Mouse (Mus musculus) cerebellum, postnatal 36 days (tissue): ENCODE measurements around the gene Hspa1l.
"Not testable (repeated sequence)": the region's sequence is repeated elsewhere in the genome, so short reads cannot be mapped to it uniquely, and the experiment has no call there.

Source experiments
- DNase-seq, 2 experiments: peaks; one replicate each; pipeline ENCODE4 v3.0.0; 2021 to 2022; ENCODE audit warnings: mixed read lengths in 2 of 2

Hspa1l gene

DNA sequence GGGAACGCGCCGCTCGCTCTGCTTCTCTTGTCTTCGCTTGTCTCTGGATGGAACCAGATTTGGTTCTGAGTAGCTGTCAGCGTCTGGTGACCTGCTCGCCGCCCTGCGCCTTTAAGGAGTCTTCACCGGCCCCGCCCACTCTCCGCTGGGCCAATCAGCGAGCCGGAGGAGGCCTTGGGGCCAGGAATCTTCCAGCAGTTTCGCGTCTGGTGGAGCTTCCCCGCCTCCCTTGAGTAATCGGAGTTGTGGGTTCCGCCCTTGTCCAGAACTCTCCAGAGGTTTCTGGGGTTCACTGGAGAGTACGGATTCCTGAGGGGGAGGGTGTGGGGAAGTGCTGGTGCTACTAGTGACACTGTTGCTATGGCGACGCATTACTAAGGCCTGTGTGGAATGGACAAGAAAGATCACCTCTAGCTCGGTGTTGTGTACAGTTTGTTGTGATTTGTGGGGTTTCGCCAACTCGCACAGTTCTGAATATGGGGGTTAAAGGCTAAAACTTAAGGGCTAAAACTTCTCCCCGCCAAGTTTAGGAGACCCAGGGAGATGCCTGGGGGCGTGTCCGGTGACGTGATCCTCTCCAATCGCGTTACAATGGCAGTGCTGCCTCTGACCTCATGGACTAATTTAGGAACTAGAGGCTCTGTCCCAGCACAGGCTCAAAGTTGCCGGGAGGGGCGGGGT is at the start of gene Hspa1l, which contains the start of gene Hspa1a:
Gene Hspa1l (plus strand): TSS at position 635 of the 681 bp plus-strand sequence.
Gene Hspa1a (minus strand): TSS at position 88 of the 681 bp plus-strand sequence.
- DNase-seq: peak; percentile 76 to 87

DNA sequence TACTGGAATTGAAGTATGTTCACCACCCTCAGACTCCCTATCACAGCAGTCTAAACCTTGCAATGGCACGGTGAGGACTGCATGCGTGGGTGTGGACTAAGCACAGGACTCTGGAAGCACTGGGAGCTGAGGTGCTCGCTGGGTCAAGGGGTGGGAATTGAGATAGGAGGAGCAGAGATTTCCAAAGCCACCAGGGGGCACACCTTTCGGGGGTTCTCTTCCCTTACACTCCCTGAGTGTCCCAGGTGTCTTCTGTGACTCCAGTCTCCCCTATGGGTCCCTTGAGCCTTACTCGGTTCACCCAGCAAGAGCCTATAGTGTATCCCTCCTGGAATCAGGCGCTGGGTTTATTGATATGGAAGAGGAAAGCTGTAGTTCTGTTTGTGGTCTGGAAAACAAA is 49.6 kb upstream of the Hspa1l start:
- no peak for DNase-seq

- DNase-seq: no peak
Observed at GRCm38 (mm10) chr17:34924258-34924657, 48.2 kb upstream of the Hspa1l start.

- no peak for DNase-seq
Observed at GRCm38 (mm10) chr17:34927306-34928019, 45.0 kb upstream of the Hspa1l start.

DNA sequence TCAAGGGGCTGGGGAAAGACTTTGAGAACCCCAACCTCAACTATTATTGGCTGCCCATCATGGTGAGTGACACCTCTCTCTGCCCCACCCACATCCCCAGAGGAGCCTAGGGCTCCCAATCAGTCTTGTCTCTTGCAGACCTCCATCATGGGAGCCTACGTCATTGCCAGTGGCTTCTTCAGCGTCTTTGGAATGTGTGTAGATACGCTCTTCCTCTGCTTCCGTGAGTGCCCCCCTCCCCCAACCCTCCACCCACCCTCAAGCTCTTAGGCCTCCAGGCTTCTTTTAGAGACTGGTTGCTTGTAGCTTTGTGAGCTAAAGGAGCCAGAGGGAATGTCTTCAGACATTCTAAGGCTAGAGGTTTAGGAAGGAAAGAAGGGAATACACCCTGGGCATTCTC is 43.7 kb upstream of the Hspa1l start:
- DNase-seq: no peak

DNA sequence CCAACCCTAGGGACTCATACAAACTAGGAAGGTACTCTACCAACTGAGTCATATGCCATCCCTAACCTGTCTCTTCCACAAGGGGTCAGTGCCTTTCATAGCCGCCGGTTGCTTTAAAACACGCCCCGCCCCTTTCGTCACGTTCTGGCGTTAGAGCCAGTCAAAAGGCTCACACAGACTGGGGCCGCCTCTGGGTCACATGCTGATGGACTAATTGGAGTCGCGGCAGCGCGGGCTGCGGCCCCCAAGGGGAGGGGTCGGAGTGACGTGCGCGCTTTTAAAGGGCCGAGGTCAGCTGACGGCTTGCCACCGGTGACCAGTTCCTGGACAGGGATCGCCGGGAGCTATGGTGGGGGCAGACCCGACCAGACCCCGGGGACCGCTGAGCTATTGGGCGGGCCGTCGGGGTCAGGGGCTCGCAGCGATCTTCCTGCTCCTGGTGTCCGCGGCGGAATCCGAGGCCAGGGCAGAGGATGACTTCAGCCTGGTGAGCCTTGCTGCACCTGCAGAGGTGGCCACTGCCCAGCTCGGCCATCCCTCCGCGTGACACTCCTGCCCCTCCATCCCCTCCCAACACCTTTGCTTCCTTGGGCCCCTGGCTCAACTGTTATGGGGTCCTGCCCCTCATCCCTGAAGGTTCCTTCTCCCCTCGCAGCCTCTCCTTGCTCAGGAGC is 41.3 kb upstream of the Hspa1l start, which contains the start of gene Neu1:
Gene Neu1 (plus strand): TSS at position 193 of the 674 bp plus-strand sequence.
- peak; percentile 99 for DNase-seq

GRCm38 (mm10) chr17:34931735-34932098 is 40.8 kb upstream of the Hspa1l start:
- DNase-seq: peak; percentile 51 to 55

GRCm38 (mm10) chr17:34932287-34932686 is 40.2 kb upstream of the Hspa1l start:
- no peak for DNase-seq

GRCm38 (mm10) chr17:34934031-34934430 is 38.5 kb upstream of the Hspa1l start:
- no peak for DNase-seq

DNA sequence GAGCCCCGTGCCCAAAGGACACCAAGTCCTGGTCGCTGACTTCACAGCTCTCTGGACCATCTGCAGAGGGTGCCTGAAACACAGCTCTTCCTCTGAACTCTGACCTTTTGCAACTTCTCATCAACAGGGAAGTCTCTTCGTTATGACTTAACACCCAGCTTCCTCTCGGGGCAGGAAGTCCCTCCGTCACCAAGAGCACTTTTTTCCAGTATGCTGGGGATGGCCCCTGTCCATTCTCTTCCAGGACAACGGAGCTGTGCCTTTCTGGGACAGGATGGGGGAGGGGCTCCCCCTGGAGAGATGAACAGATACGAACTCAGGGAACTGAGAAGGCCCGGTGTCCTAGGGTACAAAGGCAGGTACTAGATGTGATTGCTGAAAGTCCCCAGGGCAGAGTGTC is 37.7 kb upstream of the Hspa1l start:
- DNase-seq: no peak

DNA sequence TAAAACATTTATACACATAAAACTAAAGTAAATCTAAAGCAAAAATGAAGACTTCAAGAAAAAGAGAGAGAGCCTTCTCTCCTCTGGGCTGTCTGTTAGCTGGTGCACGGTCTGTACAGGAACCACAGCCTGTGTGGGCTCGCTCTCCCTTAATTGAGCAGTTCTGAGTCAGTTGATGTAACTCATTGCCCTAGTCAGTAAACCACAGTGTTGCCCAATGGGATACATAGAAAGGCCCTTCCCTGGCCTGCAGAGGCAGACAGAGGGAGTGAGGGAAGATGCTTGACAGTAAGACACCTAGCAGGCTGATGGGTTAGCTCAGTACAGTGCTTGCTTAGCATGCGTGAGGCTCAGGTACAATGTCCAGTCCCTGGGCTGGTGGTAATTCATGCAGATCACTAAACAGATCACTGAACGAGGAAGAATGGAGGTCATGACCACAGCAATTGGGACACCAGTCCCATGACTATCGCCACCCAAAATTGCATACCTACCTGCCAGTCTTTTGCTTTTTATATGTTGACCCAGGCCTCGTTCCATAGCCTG is 34.5 kb upstream of the Hspa1l start:
- DNase-seq: no peak

DNA sequence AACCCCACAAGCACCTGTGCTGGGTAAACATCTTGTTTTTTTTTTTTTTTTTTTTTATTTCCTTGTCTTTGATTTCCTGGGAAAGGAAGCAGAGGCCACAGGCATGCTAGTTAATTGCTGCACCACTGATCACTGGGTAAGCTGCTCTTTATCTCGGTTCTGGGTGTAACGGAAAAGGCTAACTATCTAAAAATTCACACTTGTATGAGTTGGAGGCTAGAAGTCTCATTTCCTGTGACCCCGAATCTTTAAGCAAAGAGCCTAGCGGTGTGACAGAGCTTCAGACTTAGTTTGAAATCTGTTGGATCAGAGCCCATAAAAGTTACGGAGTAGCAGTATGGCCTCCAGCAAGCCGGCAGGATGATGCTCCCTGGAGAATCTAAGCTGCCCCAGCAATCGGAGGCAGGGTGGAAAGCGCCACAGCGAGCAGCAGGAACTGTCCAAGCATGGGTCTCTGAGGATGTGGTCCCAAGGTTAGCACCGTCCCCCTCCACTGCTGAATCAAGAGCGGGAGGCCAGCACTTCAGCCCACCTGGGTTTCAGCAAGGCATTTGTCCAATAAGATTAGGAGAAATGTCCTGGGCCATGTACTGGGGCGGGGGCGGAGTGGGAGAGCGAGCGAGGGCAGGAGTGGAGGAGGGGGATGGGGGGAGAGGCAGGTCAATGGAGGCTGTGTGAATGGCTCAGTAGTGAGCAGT is 31.0 kb upstream of the Hspa1l start:
- no peak for DNase-seq

DNA sequence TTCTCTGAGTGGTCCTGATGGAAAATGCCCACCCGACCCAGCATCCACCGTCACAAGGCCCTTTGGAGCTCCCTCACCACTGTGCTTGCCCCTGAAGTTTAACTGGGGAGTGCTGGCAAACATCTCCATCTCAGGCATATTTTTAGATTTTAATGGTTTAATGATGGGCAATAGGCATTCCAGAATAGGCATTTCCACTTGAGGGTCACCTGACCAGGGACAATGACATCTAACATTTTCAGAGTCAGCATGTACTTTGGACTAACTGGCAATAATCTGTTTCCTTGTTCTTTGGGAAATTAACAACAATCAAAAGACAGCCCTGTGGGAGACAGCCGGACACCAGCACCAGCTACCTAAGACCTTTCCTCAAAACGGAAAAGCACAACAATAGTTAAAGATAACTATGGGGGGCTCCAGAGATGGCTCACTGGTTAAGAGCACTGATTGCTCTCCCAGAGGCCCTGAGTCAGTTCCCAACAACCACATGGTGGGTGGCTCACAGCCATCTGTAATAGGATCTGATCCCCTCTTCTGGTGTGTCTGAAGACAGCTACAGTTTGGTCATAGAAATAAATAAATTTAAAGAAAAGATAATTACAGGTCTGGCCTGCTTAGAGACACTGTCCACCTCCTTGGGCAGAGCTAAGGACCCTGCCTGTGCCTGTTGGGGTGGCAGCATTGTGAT is 29.2 kb upstream of the Hspa1l start:
- DNase-seq: no peak

DNA sequence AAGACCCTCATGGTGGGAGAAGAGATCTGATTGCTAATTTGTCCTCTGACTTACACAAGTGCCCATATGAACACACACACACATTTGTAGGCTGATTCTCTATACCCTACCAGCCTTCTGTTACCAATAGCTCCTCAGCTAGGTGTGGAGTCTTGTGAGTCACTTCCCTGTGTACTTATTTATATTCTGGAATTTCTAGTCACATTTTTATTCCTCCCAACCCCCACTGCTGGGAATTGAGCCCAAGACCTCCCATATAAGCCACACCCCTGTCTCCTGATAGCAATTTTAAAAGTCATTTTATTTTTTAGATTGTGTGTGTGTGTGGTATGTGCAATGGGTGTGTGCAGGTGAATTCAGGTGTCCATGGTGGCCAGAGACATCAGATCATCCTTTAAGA is 28.1 kb upstream of the Hspa1l start:
- DNase-seq: no peak

DNA sequence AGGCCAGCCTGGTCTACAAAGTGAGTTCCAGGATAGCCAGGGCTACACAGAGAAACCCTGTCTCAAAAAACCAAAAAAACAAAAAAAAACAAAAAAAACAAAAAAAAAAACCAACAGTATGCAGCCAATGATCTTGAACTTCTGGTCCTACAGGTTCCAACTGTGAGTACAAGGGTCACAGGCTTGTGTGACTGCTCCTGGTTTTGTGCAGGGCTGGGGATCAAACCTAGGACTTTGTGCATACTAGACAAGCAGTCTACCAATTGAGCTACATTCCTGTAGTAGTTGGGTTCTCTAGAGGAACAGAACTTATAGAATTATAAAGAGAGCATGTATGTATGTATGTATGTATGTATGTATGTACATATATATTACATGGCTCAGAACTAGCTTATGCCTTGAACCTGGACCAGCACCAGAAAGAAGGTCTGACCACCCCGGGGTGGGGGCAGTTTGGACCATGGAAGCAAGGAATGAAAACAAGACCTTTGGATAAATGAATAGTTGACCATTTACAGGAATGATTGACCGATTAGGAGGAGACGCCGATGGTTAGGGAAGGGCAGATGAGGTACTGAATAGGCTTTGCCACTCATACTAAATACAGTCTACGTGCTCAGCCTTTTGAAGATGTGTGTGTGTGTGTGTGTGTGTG is 25.9 kb upstream of the Hspa1l start:
- DNase-seq: no peak

- no peak for DNase-seq
Observed at GRCm38 (mm10) chr17:34947606-34948005, 24.9 kb upstream of the Hspa1l start.

DNA sequence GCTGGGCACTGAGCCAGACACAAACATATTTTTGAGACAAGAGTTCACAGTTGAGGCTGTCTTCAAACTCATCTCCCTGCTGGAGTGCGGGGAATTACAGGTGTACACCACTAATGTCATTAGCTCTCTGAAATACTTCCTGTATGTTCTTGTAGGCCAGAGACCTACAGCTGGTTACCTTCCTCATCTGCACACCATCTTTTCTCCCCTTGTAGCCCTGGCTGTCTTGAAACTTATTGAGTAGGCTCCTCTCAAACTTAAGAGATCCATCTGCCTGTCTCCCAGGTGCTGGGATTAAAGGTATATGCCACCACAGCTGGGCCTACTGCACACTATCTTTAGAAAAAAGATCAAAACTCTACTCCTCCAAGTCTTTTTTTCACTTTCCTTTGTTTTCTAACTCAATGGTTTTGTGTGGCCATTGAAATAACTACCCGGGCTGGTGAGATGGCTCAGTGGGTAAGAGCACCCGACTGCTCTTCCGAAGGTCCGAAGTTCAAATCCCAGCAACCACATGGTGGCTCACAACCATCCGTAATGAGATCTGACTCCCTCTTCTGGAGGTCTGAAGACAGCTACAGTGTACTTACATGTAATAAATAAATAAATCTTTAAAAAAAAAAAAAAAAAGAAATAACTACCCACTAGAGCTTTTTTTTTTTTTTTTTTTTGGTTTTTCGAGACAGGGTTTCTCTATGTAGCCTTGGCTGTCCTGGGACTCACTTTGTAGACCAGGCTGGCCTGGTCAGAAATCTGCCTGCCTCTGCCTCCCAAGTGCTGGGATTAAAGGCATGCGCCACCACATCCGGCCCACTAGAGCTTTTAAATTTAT is 23.6 kb upstream of the Hspa1l start:
- DNase-seq: not testable (repeated sequence)

GRCm38 (mm10) chr17:34949553-34949969 is 22.9 kb upstream of the Hspa1l start:
- DNase-seq: no peak

GRCm38 (mm10) chr17:34950514-34951455 is 21.7 kb upstream of the Hspa1l start:
- DNase-seq: no peak
